Mouse (Mus musculus) lung, adult 2 months (tissue): ENCODE measurements around the gene Siae. TPM values are rescaled to one million over a fixed set of nuclear protein-coding genes. Genes with fewer than 3 reads are reported as not detected.

Experiments used
- DNase-seq: peaks from one replicate; pipeline ENCODE4 v3.0.0; 2022
- H3K4me1 ChIP-seq: fragments of 200-500 bp; 2 replicates; pipeline ENCODE4 v1.6.1; 2011; ENCODE audit warnings: low read length; ENCODE audit not compliant: control insufficient read depth, insufficient read depth
- H3K4me3 ChIP-seq: fragments of 200-500 bp; replicated peaks from 2 replicates; pipeline ENCODE3; 2011; ENCODE audit warnings: low read depth, mild to moderate bottlenecking, control low read depth, low read length; ENCODE audit errors: extremely low read depth
- CTCF ChIP-seq: fragments of 200-500 bp; IDR thresholded peaks from 2 replicates; pipeline ENCODE4 v1.5.1; 2011; ENCODE audit warnings: mild to moderate bottlenecking, low read length, control low read depth; ENCODE audit not compliant: insufficient read depth
- POLR2A ChIP-seq: fragments of 200-500 bp; IDR thresholded peaks from 2 replicates; pipeline ENCODE4 v1.6.1; 2011; ENCODE audit warnings: low read depth, mild to moderate bottlenecking, control low read depth, low read length, borderline replicate concordance; ENCODE audit errors: extremely low read depth
- WGBS: fragments of 180-500 bp; shearing (Covaris S2); methylation state at CpG from one replicate; pipeline ENCODE4 v1.1.7; 2018; 5-methylcytosine and 5-hydroxymethylcytosine counted together
- polyA plus RNA-seq: library from polyadenylated mRNA; depleted of rRNA; stranded (reverse); fragments of >200 nt; gene quantifications from 2 replicates; pipeline ENCODE4 v1.2.3, GENCODE M21; 2012

Siae gene
- polyA plus RNA-seq, 1 experiment = 9.3 TPM

- no peak for DNase-seq
- TF ChIP-seq CTCF (no peak), POLR2A (no peak)
- 75% methylated on average over 5 of the region's 5 CpGs for WGBS
- Histone ChIP-seq H3K4me3 (no peak overlapping the region), H3K4me1 (0 out of 2 replicates have a peak, but pooled peaks cover 2% of the 10 kb centered on the region)
These were observed 59.7 kb downstream of the Siae start for GRCm38 (mm10) chr9:37615220-37615619.

GRCm38 (mm10) chr9:37616770-37617169 lies 61.3 kb downstream of the Siae start:
- DNase-seq = peak; percentile 12
- H3K4me1 ChIP-seq = 0 out of 2 replicates have a peak, but pooled peaks cover 2% of the 10 kb centered on the region
- no peak for TF ChIP-seq POLR2A
- peak; percentile 47; the same call in 1 of the 2 replicates for TF ChIP-seq CTCF
- WGBS = 59% methylated on average over 2 of the region's 2 CpGs
- H3K4me3 ChIP-seq = no peak overlapping the region

GRCm38 (mm10) chr9:37621290-37621689 lies 65.8 kb downstream of the Siae start:
- TF ChIP-seq POLR2A (no peak), CTCF (no peak)
- 88% methylated on average over 6 of the region's 6 CpGs for WGBS
- Histone ChIP-seq H3K4me3 (no peak overlapping the region), H3K4me1 (no peaks in the 10 kb centered on the region)
- no peak for DNase-seq

- Histone ChIP-seq H3K4me3 (no peak overlapping the region), H3K4me1 (no peaks in the 10 kb centered on the region)
- 87% methylated on average over 3 of the region's 3 CpGs for WGBS
- DNase-seq = no peak
- no peak for TF ChIP-seq POLR2A
- no peak for TF ChIP-seq CTCF
These were observed 68.5 kb downstream of the Siae start for GRCm38 (mm10) chr9:37623981-37624380.

- 78% methylated on average over 1 of the region's 1 CpGs for WGBS
- TF ChIP-seq POLR2A = no peak
- no peak for TF ChIP-seq CTCF
- DNase-seq = no peak
- Histone ChIP-seq H3K4me1 (no peaks in the 10 kb centered on the region), H3K4me3 (no peak overlapping the region)
These were observed 69.0 kb downstream of the Siae start for GRCm38 (mm10) chr9:37624502-37624901.

- TF ChIP-seq CTCF = no peak
- no peak for TF ChIP-seq POLR2A
- no peak overlapping the region for H3K4me3 ChIP-seq
- WGBS = 77% methylated on average over 3 of the region's 3 CpGs
- DNase-seq = no peak
- no peaks in the 10 kb centered on the region for H3K4me1 ChIP-seq
These were observed 69.6 kb downstream of the Siae start for GRCm38 (mm10) chr9:37625129-37625528.

- H3K4me1 ChIP-seq = no peaks in the 10 kb centered on the region
- DNase-seq = no peak
- no peak overlapping the region for H3K4me3 ChIP-seq
- 61% methylated on average over 7 of the region's 7 CpGs for WGBS
- TF ChIP-seq POLR2A (no peak), CTCF (no peak)
These were observed 70.1 kb downstream of the Siae start for GRCm38 (mm10) chr9:37625641-37626040.

- no peak for DNase-seq
- no peak for TF ChIP-seq CTCF
- TF ChIP-seq POLR2A = no peak
- H3K4me1 ChIP-seq = no peaks in the 10 kb centered on the region
- 61% methylated on average over 3 of the region's 3 CpGs for WGBS
- H3K4me3 ChIP-seq = no peak overlapping the region
These were observed 70.6 kb downstream of the Siae start for GRCm38 (mm10) chr9:37626103-37626567.

GRCm38 (mm10) chr9:37627263-37627662 lies 71.8 kb downstream of the Siae start:
- 94% methylated on average over 1 of the region's 1 CpGs for WGBS
- TF ChIP-seq CTCF (no peak), POLR2A (no peak)
- no peaks in the 10 kb centered on the region for H3K4me1 ChIP-seq
- no peak overlapping the region for H3K4me3 ChIP-seq
- no peak for DNase-seq

GRCm38 (mm10) chr9:37628581-37628980 lies 73.1 kb downstream of the Siae start:
- WGBS = 90% methylated on average over 4 of the region's 4 CpGs
- H3K4me3 ChIP-seq = no peak overlapping the region
- no peaks in the 10 kb centered on the region for H3K4me1 ChIP-seq
- no peak for DNase-seq
- TF ChIP-seq POLR2A (no peak), CTCF (no peak)

- no peak overlapping the region for H3K4me3 ChIP-seq
- 72% methylated on average over 2 of the region's 2 CpGs for WGBS
- no peak for DNase-seq
- TF ChIP-seq CTCF (no peak), POLR2A (no peak)
- no peaks in the 10 kb centered on the region for H3K4me1 ChIP-seq
These were observed 74.4 kb downstream of the Siae start for GRCm38 (mm10) chr9:37629941-37630340.
